Mouse (Mus musculus) urinary bladder, adult 18-20 months (tissue): Measurements from ENCODE around the gene Msrb3.

Experiments
- DNase-seq, 2 experiments: peaks; one replicate each; pipeline ENCODE4 v3.0.0; 2022; ENCODE audit warnings: low spot score in 2 of 2, mixed read lengths in 2 of 2

The Msrb3 gene

DNA sequence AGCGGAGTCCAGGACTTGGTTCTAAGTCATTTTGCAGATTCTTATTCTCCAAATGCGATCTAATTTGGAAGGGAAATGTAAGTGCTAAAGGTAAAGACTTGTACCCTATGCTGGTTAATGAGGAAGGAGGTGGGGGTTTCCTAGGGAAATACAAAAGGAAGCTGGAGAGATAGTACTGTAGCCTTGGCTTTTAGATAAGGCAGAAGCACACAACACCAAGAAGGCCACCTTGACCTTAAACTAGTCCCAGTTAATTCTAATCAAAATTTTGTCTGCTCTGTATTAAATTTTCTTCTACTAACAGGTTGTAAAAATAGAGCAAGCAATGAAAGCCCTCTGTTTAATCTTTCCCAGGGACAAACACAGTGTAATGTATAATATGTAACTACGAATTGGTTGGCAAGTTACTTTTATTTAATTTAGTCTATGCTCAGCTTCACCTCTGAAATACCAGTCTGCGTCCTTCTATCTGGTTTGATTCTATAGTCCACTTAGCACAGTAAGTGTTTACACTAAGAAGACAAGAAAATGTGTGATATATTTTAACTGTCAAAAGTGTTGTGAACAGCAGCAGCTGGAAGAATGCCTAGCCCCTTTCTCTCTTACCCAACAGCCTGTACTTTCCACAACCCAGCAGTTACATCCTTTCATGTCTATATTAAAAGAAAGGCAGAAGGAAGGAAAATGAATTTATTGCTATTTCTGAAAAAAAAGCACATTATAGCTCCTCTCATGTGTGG lies 87.9 kb downstream of the Msrb3 start:
- no peak for DNase-seq

DNA sequence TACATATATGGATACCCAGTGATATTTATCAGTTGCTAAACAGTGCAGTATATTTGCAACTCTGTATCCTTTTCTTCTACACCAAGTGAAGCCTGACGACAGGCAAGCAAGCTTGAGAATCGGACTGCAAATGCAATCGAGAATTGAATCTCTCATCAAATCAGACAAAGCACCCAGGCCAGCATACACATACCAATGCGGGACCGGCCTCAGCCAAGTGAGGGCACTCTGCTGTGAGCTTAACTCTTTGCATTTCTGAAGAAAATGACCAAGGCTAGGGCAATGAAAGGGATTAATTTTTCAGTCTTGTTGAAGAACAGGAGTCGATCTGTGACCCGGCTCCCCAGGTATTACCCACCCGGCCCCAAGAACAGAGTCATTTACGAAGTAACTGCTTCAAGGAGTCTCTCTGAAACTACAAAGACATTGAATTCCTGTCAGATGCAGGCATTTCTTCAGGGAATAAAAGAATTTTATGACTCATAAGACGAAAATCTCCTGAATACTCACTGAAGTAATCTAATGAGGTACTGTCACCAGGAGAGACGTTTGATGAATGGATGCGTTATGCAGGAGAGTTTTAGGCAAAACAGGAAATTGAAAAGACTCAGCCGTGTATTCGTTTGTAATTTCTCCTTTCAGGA lies 88.7 kb downstream of the Msrb3 start:
- no peak for DNase-seq

DNA sequence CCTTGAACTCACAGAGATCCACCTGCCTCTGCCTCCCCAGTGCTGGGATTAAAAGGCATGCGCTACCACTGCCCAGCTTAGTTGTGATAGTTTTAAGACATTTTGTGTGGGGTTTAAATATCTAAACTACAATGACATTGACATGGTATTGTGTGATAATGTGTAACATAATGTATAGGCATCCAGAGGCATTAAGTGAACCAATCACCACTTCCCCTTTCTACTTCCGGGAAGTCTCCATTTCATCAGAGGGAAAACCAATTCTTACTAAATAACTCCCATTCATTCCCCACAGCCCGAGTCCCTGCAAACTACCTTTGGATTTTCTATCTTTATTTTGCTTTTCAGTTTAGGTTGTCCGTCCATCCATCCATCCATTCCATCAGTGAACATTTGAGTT lies 90.7 kb downstream of the Msrb3 start:
- no peak for DNase-seq

DNA sequence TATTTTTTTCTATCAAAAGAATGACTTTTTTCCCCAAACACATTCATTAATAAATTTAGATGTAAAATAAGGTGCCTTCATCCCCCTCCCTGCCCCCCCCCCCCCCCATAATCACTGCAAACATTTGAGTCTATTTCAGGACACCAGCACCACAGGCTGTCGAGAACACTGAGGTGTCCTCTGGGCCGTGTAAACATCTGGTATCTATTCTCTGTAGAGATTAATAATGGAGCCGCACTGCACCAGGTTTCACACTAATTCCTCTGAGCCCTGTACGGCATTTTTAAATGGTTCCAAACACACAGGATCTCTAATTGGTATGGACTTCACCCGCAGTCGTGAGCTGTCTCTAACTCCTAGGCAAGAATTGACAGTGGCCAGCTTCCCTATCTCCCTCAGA lies 97.8 kb downstream of the Msrb3 start:
- DNase-seq = no peak

DNA sequence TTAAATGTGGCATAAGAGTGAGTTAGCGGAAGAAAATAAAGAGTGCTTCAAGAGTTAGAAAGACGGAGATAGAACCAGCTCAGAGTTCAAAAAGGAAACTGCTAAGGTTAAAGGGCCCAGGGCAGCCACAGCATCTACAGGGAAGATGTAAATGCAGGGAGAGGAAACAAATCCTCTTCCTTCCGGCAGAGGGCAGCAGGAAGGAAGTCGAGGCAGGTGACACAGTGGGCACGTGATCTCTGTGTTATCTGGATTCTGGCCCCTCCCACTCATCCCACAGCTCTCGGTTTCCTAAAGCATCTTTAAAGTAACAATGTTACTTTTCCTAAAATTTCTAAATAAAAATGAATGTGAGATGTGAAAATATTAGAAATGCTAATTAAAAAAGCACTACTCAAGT lies 99.4 kb downstream of the Msrb3 start:
- no peak for DNase-seq

DNA sequence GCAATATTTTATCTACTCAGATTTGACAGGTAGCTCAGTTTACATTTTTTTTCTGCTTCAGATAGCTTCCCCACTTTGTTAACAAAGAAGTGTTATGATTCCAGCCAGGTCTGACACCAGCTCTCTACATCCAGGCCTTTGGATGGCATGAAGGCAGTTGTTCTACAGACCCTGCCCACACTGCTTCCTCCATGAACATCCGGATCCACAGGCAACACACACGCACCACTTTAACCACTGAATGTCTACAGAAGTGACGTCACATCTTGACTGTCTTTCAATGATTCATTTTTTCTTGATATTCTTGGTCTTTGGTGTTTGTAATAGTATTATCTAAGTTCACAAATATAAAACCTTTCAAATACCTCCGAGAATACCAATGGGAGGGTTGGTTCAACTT lies 102.2 kb downstream of the Msrb3 start:
- DNase-seq = no peak

DNA sequence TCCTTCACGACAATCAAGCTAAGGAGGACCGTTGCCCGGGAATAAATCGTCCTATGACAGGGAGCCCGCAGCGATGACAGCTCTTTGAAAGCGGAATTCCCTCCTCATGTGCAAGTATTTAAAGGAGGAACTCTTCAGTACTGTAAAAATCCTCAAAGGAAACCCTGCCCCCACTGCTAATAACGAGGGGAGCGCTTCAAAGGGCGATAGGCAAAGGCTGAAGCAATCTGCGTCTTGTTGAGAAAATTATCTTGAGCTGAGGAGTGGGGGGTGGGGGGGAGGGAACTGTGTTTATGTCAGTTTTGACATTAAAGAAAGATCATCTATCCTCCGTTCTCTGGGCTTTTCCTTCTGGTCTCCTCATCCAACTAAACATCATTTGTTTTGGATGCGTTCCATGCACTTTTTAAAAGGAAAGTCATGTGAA lies 104.5 kb downstream of the Msrb3 start:
- no peak for DNase-seq

DNA sequence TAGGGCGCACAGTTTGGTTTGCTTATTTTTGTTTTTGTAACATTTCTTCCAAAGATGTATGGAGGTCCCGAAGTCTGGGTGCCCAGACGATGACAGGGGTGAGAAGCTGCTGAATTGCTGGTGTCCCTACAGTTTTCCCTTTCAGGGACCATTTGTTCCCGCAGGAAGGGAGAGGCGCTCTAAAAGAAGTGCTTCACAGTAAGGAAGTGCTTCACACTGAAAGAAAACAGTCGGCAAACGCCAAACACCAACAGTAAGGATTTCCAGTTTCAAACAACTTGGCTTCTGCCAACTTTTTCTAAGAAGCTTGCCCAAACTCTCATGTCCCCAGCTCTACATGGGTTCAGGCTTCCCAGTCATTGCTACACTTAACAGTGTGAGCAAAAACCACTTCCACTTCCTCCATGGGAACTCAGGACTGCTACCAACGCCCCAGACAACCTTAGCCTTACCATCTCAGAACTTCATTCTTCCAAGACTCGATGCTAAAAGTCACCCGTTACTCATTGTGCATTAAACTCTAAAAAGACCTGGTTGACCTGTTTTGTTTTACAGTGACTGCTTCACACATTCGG lies 106.6 kb downstream of the Msrb3 start:
- no peak for DNase-seq

DNA sequence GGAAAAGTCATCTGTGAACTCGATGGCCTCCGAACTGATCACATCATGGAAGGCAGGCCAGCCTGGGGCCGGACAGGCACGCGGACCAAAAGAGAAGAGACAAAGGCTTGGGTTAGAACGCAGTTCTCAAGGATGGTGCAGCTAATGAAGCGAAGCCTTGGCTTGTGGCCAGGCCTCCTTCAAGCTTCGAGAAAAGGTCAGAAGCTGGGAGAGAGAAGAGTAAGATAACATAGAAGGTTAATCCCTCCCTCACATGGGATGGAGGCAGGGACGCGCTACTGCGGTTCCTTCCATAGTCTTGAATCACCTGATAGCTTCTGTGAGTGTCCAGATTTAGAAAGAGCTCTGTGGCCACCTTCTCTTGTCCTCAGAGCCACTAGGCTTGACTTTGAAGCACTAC lies 107.5 kb downstream of the Msrb3 start:
- no peak for DNase-seq

DNA sequence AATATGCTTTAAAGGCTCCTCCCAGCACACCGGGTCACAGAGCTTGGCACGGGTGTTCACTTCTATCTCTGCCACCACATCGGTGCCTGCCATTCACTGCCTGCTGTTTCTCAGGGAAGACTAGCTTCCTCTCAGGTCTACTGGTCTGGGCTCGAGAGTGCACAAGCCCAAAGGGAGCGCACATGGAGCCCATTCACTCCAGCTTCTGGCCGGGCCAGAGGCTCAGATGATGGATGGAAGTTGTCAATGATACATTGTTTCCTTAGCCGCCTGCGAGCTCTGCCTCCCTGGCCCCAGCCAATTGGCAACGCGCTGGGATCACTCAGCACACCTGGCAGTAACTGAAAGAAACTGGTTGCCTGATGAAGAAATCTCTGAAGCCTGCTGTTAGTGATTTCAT lies 111.7 kb downstream of the Msrb3 start:
- DNase-seq = no peak

DNA sequence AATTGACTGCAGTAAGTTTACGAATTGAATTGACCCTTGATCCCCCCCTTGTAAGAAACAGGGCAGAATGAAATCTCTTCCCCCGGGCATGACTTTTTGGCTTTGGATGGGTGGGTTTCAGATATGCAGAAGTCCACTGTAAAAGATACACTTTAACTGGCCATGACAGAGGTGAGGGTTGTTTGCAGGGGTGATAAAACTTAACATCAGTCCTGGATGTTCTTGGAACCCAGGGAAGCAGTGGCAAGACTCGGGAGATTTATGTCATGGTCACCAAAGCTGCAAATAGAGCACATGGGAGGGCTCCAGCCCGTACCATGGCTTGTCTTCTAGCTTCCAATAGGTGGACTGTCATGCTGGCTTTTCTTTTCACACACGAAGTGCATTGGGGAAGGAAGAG lies 114.4 kb downstream of the Msrb3 start:
- DNase-seq = no peak

DNA sequence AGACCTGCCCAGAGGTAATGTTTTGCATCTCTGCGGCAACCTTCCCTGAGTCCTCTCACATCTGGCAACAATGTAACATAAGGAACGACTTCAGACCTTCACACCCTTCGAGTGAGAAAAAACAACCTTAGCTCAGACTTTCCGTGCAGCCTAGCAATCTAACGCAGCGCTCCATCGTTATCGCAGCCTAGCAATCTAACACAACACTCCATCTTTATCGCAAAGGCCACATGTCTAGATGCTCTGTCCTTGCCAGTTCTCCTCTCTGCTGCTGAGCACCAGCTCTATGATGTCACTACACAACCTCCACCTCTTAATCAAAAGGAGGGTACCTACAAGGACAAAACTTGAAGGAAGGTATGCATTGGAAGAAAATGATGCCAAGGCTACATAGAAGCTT lies 115.5 kb downstream of the Msrb3 start:
- DNase-seq = no peak

DNA sequence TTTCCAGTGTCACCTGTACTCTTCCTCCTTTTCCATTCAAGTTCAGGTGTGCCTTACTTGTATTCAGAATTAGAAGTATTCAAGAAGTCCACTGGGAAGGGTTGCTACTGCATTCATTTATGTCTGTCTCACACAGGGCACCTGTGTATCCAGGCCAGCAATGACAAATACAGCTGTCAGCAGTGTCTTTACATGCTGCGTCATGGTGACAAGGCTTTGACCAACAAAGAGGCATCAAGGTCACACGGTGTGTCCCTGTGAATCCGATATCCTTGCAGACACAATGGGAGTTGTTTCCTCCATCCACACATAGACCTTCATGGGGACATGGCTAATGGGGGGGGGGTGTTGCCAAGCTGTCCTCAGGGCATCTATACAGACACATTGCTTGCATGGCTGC lies 121.4 kb downstream of the Msrb3 start:
- no peak for DNase-seq

DNA sequence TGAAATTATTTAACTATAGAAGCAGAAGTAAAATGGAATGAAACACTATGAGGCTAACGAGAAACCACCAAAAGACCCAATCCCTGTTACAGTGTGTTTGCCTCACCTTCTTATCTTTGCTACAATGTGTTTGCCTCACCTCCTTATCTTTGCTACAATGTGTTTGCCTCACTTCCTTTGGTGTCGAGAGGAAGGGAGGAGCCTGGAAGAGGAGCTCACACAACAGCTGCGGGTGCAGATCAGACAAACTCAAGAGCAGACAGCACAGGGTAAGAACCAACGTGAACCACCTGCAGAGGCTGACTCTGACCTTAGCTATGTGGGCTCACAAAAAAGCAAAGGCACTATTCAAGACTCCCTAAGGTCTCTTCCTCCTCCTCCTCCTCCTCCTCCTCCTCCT lies 123.5 kb downstream of the Msrb3 start:
- DNase-seq = no peak

DNA sequence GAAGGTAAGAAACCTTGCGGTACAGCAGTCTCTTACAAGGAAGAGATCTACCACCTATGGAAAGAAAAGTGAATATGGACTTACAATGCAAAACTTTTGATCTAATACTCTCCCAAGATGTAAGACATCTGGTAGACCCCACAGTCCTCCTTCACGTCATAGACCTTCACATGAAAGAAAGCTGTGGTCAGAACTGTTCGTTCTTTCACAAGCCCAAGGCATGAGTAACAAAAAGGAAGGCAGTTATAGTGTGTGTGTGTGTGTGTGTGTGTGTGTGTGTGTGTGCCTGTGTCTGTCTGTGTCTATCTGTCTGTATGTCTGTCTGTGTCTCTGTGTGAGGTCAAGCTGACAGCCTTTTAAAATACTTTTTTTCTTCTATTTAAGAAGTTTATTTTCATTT lies 131.5 kb downstream of the Msrb3 start:
- no peak for DNase-seq

DNA sequence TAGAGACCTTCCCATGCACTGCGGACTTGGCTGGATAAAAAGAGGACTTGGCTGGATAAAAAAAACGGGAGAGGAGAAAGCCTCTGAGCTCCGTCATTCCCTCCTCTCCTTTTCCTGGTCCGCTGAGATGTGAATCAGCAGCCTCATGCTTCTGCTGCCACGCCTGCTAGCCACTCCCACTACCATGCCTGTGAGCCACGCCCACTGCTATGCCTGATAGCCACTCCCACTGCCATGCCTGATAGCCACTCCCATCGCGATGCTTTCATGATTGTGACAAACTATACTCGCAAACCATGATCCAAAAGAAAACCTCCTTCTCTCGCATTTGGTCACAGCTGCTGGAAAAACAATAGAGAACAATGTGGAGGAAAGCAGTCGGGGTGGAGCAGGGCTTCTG lies 133.5 kb downstream of the Msrb3 start:
- DNase-seq = no peak

DNA sequence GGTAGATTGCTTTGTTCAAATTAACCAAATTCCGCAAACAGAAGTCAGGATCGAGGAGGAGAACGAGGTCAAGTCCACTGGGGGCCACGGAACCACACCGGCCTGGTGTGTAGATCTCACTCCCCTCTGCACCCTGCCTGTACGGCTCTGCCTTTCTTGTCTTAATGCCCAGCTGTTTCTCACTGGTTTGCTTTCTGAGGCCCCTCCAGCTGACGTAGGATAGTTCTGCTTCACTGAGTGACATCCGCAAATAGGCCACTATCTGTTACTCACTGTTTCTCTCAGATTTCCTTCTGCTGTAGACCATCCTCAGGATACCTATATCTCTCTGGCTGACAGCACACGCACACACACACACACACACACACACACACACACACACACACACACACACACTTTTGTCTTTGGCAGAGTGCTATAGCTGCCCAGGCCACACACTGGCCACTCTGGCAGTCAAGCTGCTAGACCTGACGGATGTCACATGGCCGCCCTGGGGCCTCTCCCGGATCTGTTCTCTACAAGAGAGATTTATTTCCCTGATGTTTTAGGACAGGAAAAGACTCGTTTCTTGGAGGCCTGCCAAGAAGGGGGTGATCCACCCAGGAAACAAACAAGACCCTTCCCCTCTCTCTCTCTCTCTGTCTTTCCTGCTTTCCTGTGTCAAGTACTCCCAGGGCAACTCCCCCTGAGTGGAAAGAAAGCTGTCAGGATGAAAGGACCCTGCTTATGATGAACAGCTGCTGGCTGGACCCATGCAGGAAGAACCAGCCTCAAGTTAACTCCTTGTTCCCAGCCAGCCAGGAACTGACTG lies 135.0 kb downstream of the Msrb3 start:
- no peak for DNase-seq

DNA sequence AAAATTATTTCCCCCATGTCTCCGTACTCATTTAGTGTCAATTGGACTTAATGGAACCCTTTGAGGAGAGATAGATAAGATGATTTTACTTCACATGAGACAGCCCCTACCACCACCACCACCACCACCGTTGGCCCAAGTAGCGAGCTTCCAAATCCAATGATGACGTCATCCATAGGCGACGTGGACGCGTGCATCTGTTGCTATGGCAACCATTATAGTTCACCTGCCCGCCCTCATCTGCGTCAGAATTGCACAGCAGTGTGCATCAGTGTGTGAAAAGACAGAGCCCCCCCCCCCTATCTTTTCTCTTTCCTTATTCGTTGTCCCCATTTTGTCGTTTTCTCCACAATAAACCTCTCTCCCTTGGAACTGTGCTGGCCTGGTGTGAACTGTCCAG lies 135.9 kb downstream of the Msrb3 start:
- no peak for DNase-seq

DNA sequence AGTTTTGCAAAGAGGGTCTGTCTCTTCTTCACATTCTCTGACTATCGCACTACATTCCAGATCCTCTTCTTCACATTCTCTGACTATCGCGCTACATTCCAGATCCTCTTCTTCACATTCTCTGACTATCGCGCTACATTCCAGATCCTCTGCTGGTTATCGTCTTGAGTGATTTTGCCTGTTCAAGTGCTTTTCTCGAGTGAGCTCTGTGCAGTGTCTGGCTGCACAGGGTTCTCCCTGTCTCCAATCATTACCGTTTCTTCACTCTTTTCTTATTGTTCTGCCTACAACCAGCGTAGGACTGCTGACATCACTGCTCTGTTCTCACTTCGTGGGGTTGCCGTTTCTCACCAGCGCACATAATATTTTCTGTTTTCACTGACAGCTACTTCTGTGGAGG lies 138.2 kb downstream of the Msrb3 start:
- DNase-seq = no peak

DNA sequence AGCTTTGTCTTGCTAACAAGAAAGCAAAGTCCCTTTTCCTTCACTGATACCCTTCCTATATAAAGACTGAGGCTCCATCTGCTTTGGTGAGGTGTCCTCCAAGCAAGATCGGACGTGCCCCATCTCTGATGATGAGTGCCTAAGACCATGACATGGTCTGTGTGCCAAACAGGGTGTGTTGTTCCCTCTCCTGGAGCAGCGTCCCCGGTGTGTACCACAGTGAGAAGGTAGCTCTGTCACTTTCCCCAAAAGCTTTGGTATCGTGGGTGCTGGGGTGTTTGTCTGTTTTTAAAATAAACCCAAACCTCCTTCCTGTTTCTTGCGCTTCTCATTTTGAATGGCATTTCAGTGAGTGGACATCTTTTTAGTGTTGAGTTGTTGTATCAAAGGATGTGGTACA lies 139.0 kb downstream of the Msrb3 start:
- DNase-seq = no peak

DNA sequence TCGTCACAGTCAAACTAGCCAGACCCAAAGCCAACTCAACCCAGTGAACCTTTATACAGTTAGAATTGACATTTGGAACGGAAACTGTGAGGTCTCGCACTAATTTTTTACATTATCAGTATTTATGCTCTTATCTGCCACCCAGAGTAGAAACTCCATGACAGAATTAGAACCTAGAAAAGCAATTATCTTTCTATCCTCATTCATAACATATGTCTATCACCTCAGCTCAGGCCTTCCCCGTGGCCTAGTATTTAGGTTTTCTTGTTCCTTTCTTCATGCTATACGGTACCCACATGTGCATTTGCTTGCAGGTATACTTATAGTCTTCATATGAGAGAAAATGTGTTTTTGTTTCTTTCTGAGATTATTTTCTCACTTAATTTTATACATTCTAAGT lies 146.4 kb downstream of the Msrb3 start:
- DNase-seq = no peak

DNA sequence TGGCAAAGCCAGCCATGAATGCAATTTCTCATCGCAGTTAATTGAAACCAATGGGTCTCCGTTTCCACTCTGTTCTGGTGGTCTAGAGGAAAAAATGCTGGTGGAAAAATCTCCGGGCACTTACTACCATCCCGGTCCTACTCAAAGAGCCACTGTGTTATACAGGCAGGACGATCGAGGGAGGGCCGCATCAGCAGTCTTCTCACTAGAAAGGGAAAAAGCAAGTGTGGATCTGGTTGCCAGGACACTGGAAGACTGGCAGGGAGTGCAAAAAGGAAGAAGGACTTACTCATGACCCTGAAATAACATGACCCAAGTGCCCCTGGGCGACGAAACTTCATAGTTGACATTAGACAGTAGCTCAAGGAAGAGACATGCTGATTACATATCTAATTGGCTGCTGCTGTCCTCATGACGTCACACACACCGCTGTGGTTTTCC lies 147.1 kb downstream of the Msrb3 start:
- DNase-seq = no peak
